Mouse (Mus musculus) lung, postnatal 0 days (tissue): ENCODE data around the gene Cd2ap.

Experiments used
- CTCF ChIP-seq: IDR thresholded peaks from 2 replicates; pipeline ENCODE4 v1.5.1; 2016; ENCODE audit warnings: antibody characterized with exemption, mild to moderate bottlenecking
- EP300 ChIP-seq: IDR thresholded peaks from 2 replicates; pipeline ENCODE4 v1.6.1; 2016; ENCODE audit warnings: antibody characterized with exemption, mild to moderate bottlenecking, control low read depth

DNA sequence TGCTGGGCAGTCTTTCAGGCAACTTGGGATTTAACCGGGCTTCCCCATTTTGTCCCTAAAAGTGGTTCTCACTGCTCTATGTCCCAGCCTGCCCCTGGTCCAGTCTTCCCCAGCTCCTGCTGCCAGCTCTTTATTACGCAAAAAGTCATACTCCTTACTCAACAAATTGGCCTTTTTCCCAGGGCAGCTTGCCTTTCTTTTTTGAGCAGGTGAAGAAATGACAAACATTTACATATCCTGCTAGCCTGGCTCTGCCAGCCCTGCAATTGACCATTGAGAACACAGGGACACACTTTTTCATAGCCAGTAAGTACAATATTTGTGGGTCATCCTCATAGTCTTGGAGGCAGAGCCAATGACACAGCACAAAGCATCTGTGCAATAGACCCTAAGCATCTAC, 124.3 kb downstream of the Cd2ap start:
- TF ChIP-seq CTCF (no peak), EP300 (no peak; the same call in 1 of the 2 replicates)
